Mouse (Mus musculus) ES-E14 (cell line): ENCODE results near the gene Cryba4. TPM values are rescaled to one million over a fixed set of nuclear protein-coding genes. Genes with fewer than 3 reads are reported as not detected.

Source experiments
- DNase-seq: peaks from one replicate; pipeline ENCODE4 v3.0.0-alpha.2; 2013; ENCODE audit warnings: low read depth, low spot score
- H3K27ac ChIP-seq: 2 replicates; pipeline ENCODE4 v1.5.1; 2012; ENCODE audit warnings: low read depth, mild to moderate bottlenecking, low read length, moderate library complexity, mixed read lengths; ENCODE audit not compliant: poor library complexity, insufficient read depth, severe bottlenecking
- H3K36me3 ChIP-seq: 2 replicates; pipeline ENCODE4 v1.6.1; 2012; ENCODE audit warnings: mild to moderate bottlenecking, low read length, moderate library complexity, mixed read lengths; ENCODE audit not compliant: control insufficient read depth, poor library complexity, insufficient read depth, severe bottlenecking
- H3K4me1 ChIP-seq, 2 experiments: fragments of 150-350 bp in 1 of 2; sonication (generic) in 1 of 2; 2 replicates each; pipeline ENCODE4 v1.6.1; 2012; ENCODE audit warnings: low read length in 2 of 2, mild to moderate bottlenecking in 1 of 2, mixed read lengths in 1 of 2; ENCODE audit not compliant: control insufficient read depth in 2 of 2, insufficient read depth in 2 of 2, poor library complexity in 1 of 2
- H3K4me3 ChIP-seq, 2 experiments: fragments of 150-350 bp in 1 of 2; sonication (generic) in 1 of 2; 2 replicates each; pipeline ENCODE4 v1.5.1; 2012; ENCODE audit warnings: low read length in 2 of 2, low read depth in 1 of 2, mild to moderate bottlenecking in 1 of 2, mixed read lengths in 1 of 2; ENCODE audit not compliant: insufficient read depth in 1 of 2, poor library complexity in 1 of 2, severe bottlenecking in 1 of 2
- H3K9ac ChIP-seq: 2 replicates; pipeline ENCODE4 v1.6.1; 2012; ENCODE audit warnings: low read depth, mild to moderate bottlenecking, low read length, mixed read lengths; ENCODE audit not compliant: poor library complexity, insufficient read depth, severe bottlenecking
- H3K9me3 ChIP-seq: fragments of 150-350 bp; sonication (generic); 2 replicates; pipeline ENCODE4 v1.6.1; 2012; ENCODE audit warnings: low read depth, mild to moderate bottlenecking, low read length; ENCODE audit not compliant: control insufficient read depth, insufficient read depth
- CHD2 ChIP-seq: IDR thresholded peaks from 2 replicates; pipeline ENCODE4 v1.6.1; 2014; ENCODE audit warnings: mild to moderate bottlenecking, low read depth, low read length, inconsistent platforms
- HCFC1 ChIP-seq: IDR thresholded peaks from 2 replicates; pipeline ENCODE4 v1.6.1; 2012; ENCODE audit warnings: low read length, inconsistent platforms, borderline replicate concordance; ENCODE audit not compliant: insufficient read depth
- MAFK ChIP-seq: IDR thresholded peaks from 2 replicates; pipeline ENCODE4 v1.6.1; 2014; ENCODE audit warnings: mild to moderate bottlenecking, low read depth, low read length, inconsistent platforms; ENCODE audit not compliant: insufficient read depth
- ZC3H11A ChIP-seq: IDR thresholded peaks from 2 replicates; pipeline ENCODE4 v1.6.1; 2012; ENCODE audit warnings: low read depth, mild to moderate bottlenecking, inconsistent platforms, low read length, borderline replicate concordance
- ZNF384 ChIP-seq: IDR thresholded peaks from 2 replicates; pipeline ENCODE4 v1.6.1; 2012; ENCODE audit warnings: low read depth, low read length, inconsistent platforms
- in situ Hi-C, 2 experiments: fragments of 600-800 bp; cut with MboI; formaldehyde crosslinking; loops; one replicate each; pipeline ENCODE4 v1.15.1; 2025; ENCODE audit warnings: low sequenced_read_pairs in 2 of 2, inconsistent platforms in 1 of 2; ENCODE audit not compliant: unreplicated experiment in 2 of 2
- total RNA-seq: library from RNA; depleted of rRNA; stranded (reverse); fragments of 300-350 nt; gene quantifications from 2 replicates; pipeline ENCODE4 v1.2.3, GENCODE M21; 2012

The Cryba4 gene
- total RNA-seq, 1 experiment: 0.31 TPM

GRCm38 (mm10) chr5:112257896-112258295 lies 5.6 kb upstream of the Cryba4 start:
- no peak for DNase-seq
- H3K9me3 ChIP-seq: no peaks in the 10 kb centered on the region

GRCm38 (mm10) chr5:112256457-112256856 lies 4.1 kb upstream of the Cryba4 start:
- no peak overlapping the region for H3K27ac ChIP-seq
- in situ Hi-C loops: no loop called here
- no peaks in the 10 kb centered on the region for H3K36me3 ChIP-seq
- no peak for DNase-seq
- no peak overlapping the region for H3K9ac ChIP-seq
- peaks cover 0 to 12% of the 10 kb centered on the region in 2 experiments; a peak in 2 of 4 replicates for H3K4me1 ChIP-seq
- TF ChIP-seq ZNF384 (no peak), CHD2 (no peak), MAFK (no peak), HCFC1 (no peak)
- H3K9me3 ChIP-seq: no peaks in the 10 kb centered on the region
- no peak overlapping the region for H3K4me3 ChIP-seq

More at GRCm38 (mm10) chr5:112257896-112258295, 5.6 kb upstream of the Cryba4 start:
- in situ Hi-C loops: no loop called here
- peaks cover 0 to 7% of the 10 kb centered on the region in 2 experiments; a peak in 2 of 4 replicates for H3K4me1 ChIP-seq
- H3K36me3 ChIP-seq: no peaks in the 10 kb centered on the region
- H3K27ac ChIP-seq: no peak overlapping the region
- H3K4me3 ChIP-seq: no peak overlapping the region
- H3K9ac ChIP-seq: no peak overlapping the region
- TF ChIP-seq HCFC1: no peak
- no peak for TF ChIP-seq MAFK
- no peak for TF ChIP-seq ZNF384
- no peak for TF ChIP-seq CHD2
- TF ChIP-seq ZC3H11A: no peak

- H3K9me3 ChIP-seq: no peaks in the 10 kb centered on the region
- TF ChIP-seq ZNF384 (no peak), HCFC1 (no peak), CHD2 (no peak), ZC3H11A (no peak), MAFK (no peak)
- H3K4me3 ChIP-seq: no peak within 1 kb of the TSS
- in situ Hi-C loops: no loop called here
- H3K4me1 ChIP-seq: peaks cover 0 to 12% of the 10 kb centered on the region in 2 experiments; a peak in 2 of 4 replicates
- H3K36me3 ChIP-seq: no peaks in the 10 kb centered on the region
- H3K27ac ChIP-seq: no peak within 1 kb of the TSS
- DNase-seq: no peak
- H3K9ac ChIP-seq: no peak within 1 kb of the TSS
These were observed 3.1 kb upstream of the Cryba4 start, which contains the start of gene Crybb1 for GRCm38 (mm10) chr5:112255426-112255825. TSS of gene Crybb1 (plus strand) at chr5:112255815.

- in situ Hi-C loops: no loop called here
- no peaks in the 10 kb centered on the region for H3K36me3 ChIP-seq
- H3K9ac ChIP-seq: no peak overlapping the region
- peaks cover 0 to 12% of the 10 kb centered on the region in 2 experiments; a peak in 2 of 4 replicates for H3K4me1 ChIP-seq
- no peak for DNase-seq
- no peak overlapping the region for H3K27ac ChIP-seq
- no peak overlapping the region for H3K4me3 ChIP-seq
- no peaks in the 10 kb centered on the region for H3K9me3 ChIP-seq
- TF ChIP-seq HCFC1 (no peak), ZC3H11A (no peak), ZNF384 (no peak), CHD2 (no peak), MAFK (no peak)
These were observed 2.0 kb upstream of the Cryba4 start for GRCm38 (mm10) chr5:112254282-112254806.

GRCm38 (mm10) chr5:112253169-112253568 lies 851 bp upstream of the Cryba4 start:
- Histone ChIP-seq H3K27ac (no peak overlapping the region), H3K9ac (no peak overlapping the region)
- in situ Hi-C loops: no loop called here

More at GRCm38 (mm10) chr5:112253169-112253568, 851 bp upstream of the Cryba4 start:
- H3K36me3 ChIP-seq: no peaks in the 10 kb centered on the region
- H3K4me1 ChIP-seq: peaks cover 0 to 12% of the 10 kb centered on the region in 2 experiments; a peak in 2 of 4 replicates
- no peaks in the 10 kb centered on the region for H3K9me3 ChIP-seq
- no peak overlapping the region for H3K4me3 ChIP-seq
- DNase-seq: no peak
- TF ChIP-seq CHD2 (no peak), MAFK (no peak), HCFC1 (no peak), ZC3H11A (no peak), ZNF384 (no peak)
